Mouse (Mus musculus) liver, embryonic 14.5 days (tissue): ENCODE data around the gene Bbc3. TPM values are rescaled to one million over a fixed set of nuclear protein-coding genes. Genes with fewer than 3 reads are reported as not detected.
A peak's percentile ranks its signal among the peaks of the same experiment; 100 is the strongest.

Experiments
- ATAC-seq: fragments of 200-750 bp; cut with Nextera tagmentation; 2 replicates; pipeline ENCODE4 v1.8.0; 2017; ENCODE audit warnings: moderate number of reproducible peaks, mild to moderate bottlenecking, moderate library complexity; ENCODE audit not compliant: insufficient read depth
- DNase-seq, 3 experiments: peaks; one replicate each; pipeline ENCODE4 v3.0.0-alpha.2; 2012 to 2013; ENCODE audit warnings: low read depth in 3 of 3, low spot score in 3 of 3
- H3K27ac ChIP-seq: fragments of 300-500 bp; sonication (generic); 2 replicates; pipeline ENCODE4 v1.5.1; 2014; ENCODE audit warnings: moderate library complexity, mild to moderate bottlenecking, control low read depth, inconsistent platforms
- H3K27me3 ChIP-seq: fragments of 300-500 bp; sonication (generic); 2 replicates; pipeline ENCODE4 v1.6.1; 2014; ENCODE audit warnings: mild to moderate bottlenecking, low read length, moderate library complexity; ENCODE audit not compliant: control insufficient read depth, insufficient read depth
- H3K36me3 ChIP-seq: fragments of 300-500 bp; sonication (generic); replicated peaks from 2 replicates; pipeline ENCODE4 v1.6.1; 2014; ENCODE audit warnings: low read depth; ENCODE audit not compliant: control insufficient read depth, insufficient read depth
- H3K4me1 ChIP-seq, 2 experiments: fragments of 200-500 bp in 1 of 2; fragments of 300-500 bp in 1 of 2; sonication (generic) in 1 of 2; replicated peaks; 2 replicates each; pipeline ENCODE4 v1.6.1; 2012 to 2014; ENCODE audit warnings: antibody characterized with exemption in 1 of 2, inconsistent platforms in 1 of 2, low read length in 1 of 2; ENCODE audit not compliant: control insufficient read depth in 2 of 2, insufficient read depth in 2 of 2
- H3K4me2 ChIP-seq: fragments of 300-500 bp; sonication (generic); 2 replicates; pipeline ENCODE4 v1.6.1; 2014; ENCODE audit warnings: low read depth, mild to moderate bottlenecking, control low read depth, moderate library complexity
- H3K4me3 ChIP-seq, 2 experiments: fragments of 200-500 bp in 1 of 2; fragments of 300-500 bp in 1 of 2; sonication (generic) in 1 of 2; 2 replicates each; pipeline ENCODE4 v1.5.1; 2012 to 2014; ENCODE audit warnings: low read depth in 2 of 2, low read length in 2 of 2, mild to moderate bottlenecking in 2 of 2, control low read depth in 1 of 2, inconsistent platforms in 1 of 2, moderate library complexity in 1 of 2; ENCODE audit not compliant: insufficient read depth in 1 of 2
- H3K9ac ChIP-seq: fragments of 300-500 bp; sonication (generic); replicated peaks from 2 replicates; pipeline ENCODE4 v1.6.1; 2014; ENCODE audit warnings: mild to moderate bottlenecking, control low read depth, moderate library complexity
- H3K9me3 ChIP-seq: fragments of 300-500 bp; sonication (generic); 2 replicates; pipeline ENCODE4 v1.6.1; 2016; ENCODE audit warnings: low read length, mixed read lengths; ENCODE audit not compliant: control insufficient read depth
- CTCF ChIP-seq: IDR thresholded peaks from 2 replicates; pipeline ENCODE4 v1.5.1; 2016; ENCODE audit warnings: antibody characterized with exemption, low read depth, control low read depth
- EP300 ChIP-seq: IDR thresholded peaks from 2 replicates; pipeline ENCODE4 v1.6.1; 2016; ENCODE audit warnings: antibody characterized with exemption, low read depth
- WGBS: fragments of 180-500 bp; shearing (Covaris S2); extraction: QIAGEN DNeasy Blood & Tissue Kit; methylation state at CpG from one replicate; pipeline ENCODE4 v1.1.7; 2014; ENCODE audit not compliant: insufficient replicate concordance; 5-methylcytosine and 5-hydroxymethylcytosine counted together
- polyA plus RNA-seq, 2 experiments: library from polyadenylated mRNA; depleted of rRNA in 1 of 2; stranded (reverse) in 1 of 2; unstranded in 1 of 2; fragments of >200 nt; fragmentation: Nextera tagmentation in 1 of 2; extraction: Ambion mirVana in 1 of 2; gene quantifications; 2 replicates each; pipeline versions ENCODE4 v1.2.1 to v1.2.3; 2012 to 2014

Gene Bbc3
- polyA plus RNA-seq, 2 experiments: 2.0 to 3.8 TPM

DNA sequence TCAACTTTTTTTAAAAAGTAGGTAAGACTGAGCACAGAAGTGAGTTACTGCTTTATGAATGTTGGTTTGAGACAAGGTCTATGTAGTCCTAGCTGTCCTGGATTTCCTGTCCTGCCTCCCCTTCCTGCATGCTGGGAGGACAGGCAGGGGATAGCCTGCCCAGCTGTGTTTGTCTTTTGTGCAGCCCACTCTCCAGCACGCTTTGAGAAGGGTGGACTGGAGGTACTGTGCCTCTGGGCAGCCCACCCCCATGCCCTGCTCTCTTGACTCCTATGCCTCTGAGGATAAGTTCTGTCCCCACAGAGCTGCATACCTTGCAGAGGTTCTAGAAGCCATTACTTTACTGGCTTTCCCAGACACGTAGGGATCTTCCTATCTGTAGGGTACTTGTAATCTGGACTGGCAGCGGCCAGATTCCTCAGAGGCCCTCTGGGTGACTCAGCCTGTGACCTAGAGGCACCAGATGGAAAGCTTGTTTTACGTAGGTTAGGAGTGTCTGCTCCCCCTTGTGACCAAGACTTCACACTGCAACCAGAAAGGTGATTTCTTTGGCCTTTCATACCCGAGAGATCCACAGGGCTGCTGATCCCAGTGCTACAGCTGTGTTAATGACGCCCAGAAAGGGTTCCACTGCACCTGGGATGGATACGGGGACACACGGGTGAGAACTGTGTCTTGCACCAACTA is 17.9 kb downstream of the Bbc3 start:
- H3K9me3 ChIP-seq: no peaks in the 10 kb centered on the region
- no peak overlapping the region for H3K4me2 ChIP-seq
- H3K27ac ChIP-seq: no peak overlapping the region
- H3K9ac ChIP-seq: no peak overlapping the region
- 23% methylated on average over 8 of the region's 8 CpGs for WGBS
- peaks cover 33% of the 10 kb centered on the region for H3K36me3 ChIP-seq
- H3K4me1 ChIP-seq: peaks cover 3 to 4% of the 10 kb centered on the region in 2 experiments; a peak in 2 of 4 replicates
- ATAC-seq: peak; percentile 72
- TF ChIP-seq EP300 (peak; percentile 29; the same call in 1 of the 2 replicates), CTCF (peak; percentile 88)
- no peak overlapping the region for H3K4me3 ChIP-seq
- H3K27me3 ChIP-seq: no peaks in the 10 kb centered on the region
- peak in 2 of 3 experiments; percentile 69 to 75 for DNase-seq

DNA sequence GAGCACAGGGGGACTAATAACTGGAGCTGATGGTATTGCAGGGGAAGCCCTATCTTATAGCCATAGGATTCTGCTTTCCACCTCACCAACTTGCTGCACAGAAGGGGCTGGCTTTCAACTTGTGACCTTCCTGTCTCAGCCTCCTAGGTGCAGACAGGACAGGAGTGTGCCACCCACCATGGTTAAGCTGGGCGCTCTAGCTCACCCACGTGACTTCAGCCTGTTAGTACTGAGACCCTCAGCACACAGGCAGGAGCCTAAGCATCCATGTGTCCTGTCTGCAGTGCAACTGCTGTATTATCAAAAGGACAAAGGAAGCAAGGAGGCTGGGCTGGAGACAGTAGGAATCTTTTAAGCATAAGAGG is 18.4 kb downstream of the Bbc3 start:
- TF ChIP-seq CTCF (no peak), EP300 (no peak)
- Histone ChIP-seq H3K9ac (no peak overlapping the region), H3K27ac (no peak overlapping the region), H3K9me3 (no peaks in the 10 kb centered on the region), H3K36me3 (peaks cover 33% of the 10 kb centered on the region), H3K4me1 (peaks cover 3 to 4% of the 10 kb centered on the region in 2 experiments; a peak in 2 of 4 replicates), H3K4me2 (no peak overlapping the region), H3K4me3 (no peak overlapping the region), H3K27me3 (no peaks in the 10 kb centered on the region)
- WGBS: 84% methylated on average over 2 of the region's 2 CpGs
- no peak for DNase-seq
- peak; percentile 11; the same call in 1 of the 2 replicates for ATAC-seq

DNA sequence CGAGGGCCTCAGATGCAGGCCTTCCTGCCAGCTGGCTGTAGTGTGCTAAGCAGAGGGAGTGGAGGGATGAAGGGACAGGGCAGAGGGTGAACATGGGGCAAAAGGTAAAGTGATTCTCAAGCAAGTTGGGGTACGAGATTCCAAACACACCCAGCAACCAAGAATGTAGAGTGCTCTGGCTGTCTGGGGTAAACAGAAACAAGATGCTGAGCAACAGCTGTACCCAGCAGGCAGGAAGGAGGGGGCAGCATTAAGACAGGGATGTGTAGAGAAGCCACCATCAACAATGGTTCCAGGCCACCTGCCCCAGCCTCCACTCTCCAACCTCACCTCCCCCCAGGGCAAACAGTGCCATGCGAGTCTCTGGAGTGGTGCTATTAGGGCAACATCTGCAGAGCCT is 21.0 kb downstream of the Bbc3 start:
- Histone ChIP-seq H3K4me2 (no peak overlapping the region), H3K9ac (no peak overlapping the region; the same call in 1 of the 2 replicates), H3K27me3 (no peaks in the 10 kb centered on the region), H3K36me3 (peaks cover 44% of the 10 kb centered on the region), H3K4me1 (peaks cover 3 to 4% of the 10 kb centered on the region in 2 experiments; a peak in 2 of 4 replicates), H3K27ac (no peak overlapping the region), H3K9me3 (no peaks in the 10 kb centered on the region), H3K4me3 (no peak overlapping the region)
- TF ChIP-seq EP300 (no peak), CTCF (no peak)
- DNase-seq: no peak
- 86% methylated on average over 3 of the region's 3 CpGs for WGBS
- no peak for ATAC-seq

DNA sequence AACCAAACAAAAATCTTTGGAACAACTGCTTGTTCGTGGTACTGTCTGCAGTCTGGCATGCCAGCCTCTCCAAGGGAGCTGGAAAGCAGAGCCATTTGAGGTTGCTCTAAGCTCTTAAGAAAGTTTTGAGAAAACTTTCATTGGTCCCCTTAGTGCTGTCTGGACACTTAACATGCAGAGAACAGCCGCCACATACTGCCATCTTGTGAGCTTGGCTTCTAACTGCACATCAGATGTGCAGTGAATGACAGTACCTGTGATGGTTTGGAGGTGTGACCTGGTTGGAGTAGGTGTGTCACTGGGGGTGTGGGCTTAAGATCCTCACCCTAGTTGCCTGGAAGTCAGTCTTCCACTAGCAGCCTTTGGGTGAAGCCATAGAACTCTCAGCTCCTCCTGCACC is 29.5 kb downstream of the Bbc3 start:
- H3K4me1 ChIP-seq: peaks cover 5 to 13% of the 10 kb centered on the region in 2 experiments; a peak in 2 of 4 replicates
- no peak for DNase-seq

DNA sequence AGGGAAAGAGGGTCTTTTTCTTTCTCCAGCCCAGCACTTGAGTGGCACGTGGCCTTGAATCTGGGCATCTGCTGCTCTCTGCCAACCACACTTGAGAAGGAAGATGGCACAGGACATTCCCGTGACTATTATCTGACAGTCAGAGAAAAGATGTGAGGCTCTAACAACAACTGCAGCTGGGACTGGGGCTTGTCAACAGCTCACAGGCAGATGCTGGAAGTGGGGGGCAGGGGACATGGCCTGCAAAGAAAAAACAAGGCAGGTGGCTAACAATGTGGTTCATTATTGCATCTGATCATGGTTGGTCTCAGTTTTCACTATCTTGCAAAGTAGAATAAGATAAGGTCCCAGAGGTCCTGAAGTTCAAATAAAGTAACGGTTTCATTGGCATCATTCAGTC is 36.4 kb downstream of the Bbc3 start:
- TF ChIP-seq EP300 (no peak), CTCF (no peak)
- Histone ChIP-seq H3K36me3 (peaks cover 7% of the 10 kb centered on the region), H3K4me2 (no peak overlapping the region), H3K9ac (no peak overlapping the region), H3K4me3 (no peak overlapping the region), H3K27ac (no peak overlapping the region), H3K9me3 (no peaks in the 10 kb centered on the region), H3K4me1 (peaks cover 5 to 13% of the 10 kb centered on the region in 2 experiments; a peak in 2 of 4 replicates), H3K27me3 (no peaks in the 10 kb centered on the region)
- ATAC-seq: no peak
- 59% methylated on average over 3 of the region's 3 CpGs for WGBS
- no peak for DNase-seq

More for the DNA sequence above, 29.5 kb downstream of the Bbc3 start:
- 74% methylated on average over 2 of the region's 2 CpGs for WGBS
- no peaks in the 10 kb centered on the region for H3K9me3 ChIP-seq
- no peak overlapping the region for H3K4me2 ChIP-seq
- TF ChIP-seq EP300: no peak
- TF ChIP-seq CTCF: peak; percentile 31; the same call in 1 of the 2 replicates
- H3K27ac ChIP-seq: no peak overlapping the region
- no peaks in the 10 kb centered on the region for H3K27me3 ChIP-seq
- no peak for ATAC-seq
- H3K4me3 ChIP-seq: no peak overlapping the region
- peaks cover 31% of the 10 kb centered on the region for H3K36me3 ChIP-seq
- no peak overlapping the region for H3K9ac ChIP-seq
